In genomic region chr1:106742980-106743379, GRCm38 (mm10) we compare ENCODE assay signal across 16 mouse cellular contexts.
"Had no signal": no experiment of that assay in that cellular context is flagged by ENCODE, and none has a peak within 500 bp of the region (broad histone marks: within the 10 kb centered on the region; RNA-seq: fewer than 3 reads in every experiment).

No protein-coding gene starts in this region.

- H3K9ac ChIP-seq: neural tube, embryonic 13.5 days; neural tube, embryonic 15.5 days; stomach, embryonic 15.5 days had no signal

- DNase-seq: retina, postnatal 1 day; right cerebral cortex, adult 18-20 months; right cerebral cortex, postnatal 14 days; right cerebral cortex, postnatal 25 days; right cerebral cortex, postnatal 4 days; spleen, adult 18-20 months; thymus, adult 18-20 months; thymus, adult 2 months; thymus, postnatal 14 days; thymus, postnatal 25 days; thymus, postnatal 36 days; thymus, postnatal 4 days had no signal

- H3K27me3 ChIP-seq: neural tube, embryonic 13.5 days; neural tube, embryonic 15.5 days; stomach, embryonic 15.5 days had no signal

- H3K9me3 ChIP-seq: neural tube, embryonic 13.5 days; neural tube, embryonic 15.5 days; stomach, embryonic 15.5 days had no signal

- H3K4me2 ChIP-seq: neural tube, embryonic 13.5 days; neural tube, embryonic 15.5 days; stomach, embryonic 15.5 days had no signal

- H3K27ac ChIP-seq: neural tube, embryonic 13.5 days; neural tube, embryonic 15.5 days; stomach, embryonic 15.5 days; stomach, postnatal 0 days had no signal

- H3K4me1 ChIP-seq: neural tube, embryonic 13.5 days; neural tube, embryonic 15.5 days; stomach, embryonic 15.5 days had no signal

- H3K4me3 ChIP-seq: neural tube, embryonic 13.5 days; neural tube, embryonic 15.5 days; stomach, embryonic 15.5 days had no signal
